Mouse (Mus musculus) heart, embryonic 14.5 days (tissue): ENCODE measurements around the gene Trim67. TPM values are rescaled to one million over a fixed set of nuclear protein-coding genes. Genes with fewer than 3 reads are reported as not detected.

Experiments used
- ATAC-seq: fragments of 200-750 bp; cut with Nextera tagmentation; 2 replicates; pipeline ENCODE4 v1.8.0; 2017; ENCODE audit warnings: low read depth, moderate TSS enrichment; ENCODE audit not compliant: insufficient number of reproducible peaks, insufficient read depth, low FRiP score
- H3K27ac ChIP-seq, 2 experiments: fragments of 200-500 bp in 1 of 2; fragments of 300-500 bp in 1 of 2; sonication (generic) in 1 of 2; replicated peaks in 1 of 2; 2 replicates each; pipeline ENCODE4 v1.5.1; 2012 to 2014; ENCODE audit warnings: low read depth in 2 of 2, low read length in 2 of 2, control low read depth in 1 of 2, mild to moderate bottlenecking in 1 of 2, mixed read lengths in 1 of 2; ENCODE audit not compliant: control insufficient read depth in 1 of 2, insufficient read depth in 1 of 2
- H3K27me3 ChIP-seq: fragments of 300-500 bp; sonication (generic); 2 replicates; pipeline ENCODE4 v1.6.1; 2014; ENCODE audit warnings: mild to moderate bottlenecking, low read length, control low read depth; ENCODE audit not compliant: control insufficient read depth, insufficient read depth
- H3K36me3 ChIP-seq: fragments of 300-500 bp; sonication (generic); 2 replicates; pipeline ENCODE4 v1.6.1; 2014; ENCODE audit warnings: mild to moderate bottlenecking, control low read depth, low read length, mixed read lengths; ENCODE audit not compliant: control insufficient read depth, insufficient read depth
- H3K4me1 ChIP-seq, 2 experiments: fragments of 200-500 bp in 1 of 2; fragments of 300-500 bp in 1 of 2; sonication (generic) in 1 of 2; 2 replicates each; pipeline ENCODE4 v1.6.1; 2012 to 2014; ENCODE audit warnings: low read length in 2 of 2, control low read depth in 1 of 2, mixed read lengths in 1 of 2; ENCODE audit not compliant: control insufficient read depth in 2 of 2, insufficient read depth in 2 of 2
- H3K4me2 ChIP-seq: fragments of 300-500 bp; sonication (generic); 2 replicates; pipeline ENCODE4 v1.6.1; 2014; ENCODE audit warnings: mild to moderate bottlenecking, low read length
- H3K4me3 ChIP-seq, 2 experiments: fragments of 200-500 bp in 1 of 2; fragments of 300-500 bp in 1 of 2; sonication (generic) in 1 of 2; 2 replicates each; pipeline ENCODE4 v1.5.1; 2012 to 2014; ENCODE audit warnings: low read length in 2 of 2, mild to moderate bottlenecking in 2 of 2, control low read depth in 1 of 2, low read depth in 1 of 2, moderate library complexity in 1 of 2; ENCODE audit not compliant: control insufficient read depth in 1 of 2, insufficient read depth in 1 of 2
- H3K9ac ChIP-seq: fragments of 300-500 bp; sonication (generic); 2 replicates; pipeline ENCODE4 v1.6.1; 2014; ENCODE audit warnings: mild to moderate bottlenecking, low read length
- H3K9me3 ChIP-seq: fragments of 300-500 bp; sonication (generic); 2 replicates; pipeline ENCODE4 v1.6.1; 2016; ENCODE audit warnings: low read length, control low read depth; ENCODE audit not compliant: control insufficient read depth
- WGBS: fragments of 180-500 bp; shearing (Covaris S2); extraction: QIAGEN DNeasy Blood & Tissue Kit; methylation state at CpG from one replicate; pipeline ENCODE4 v1.1.7; 2014; 5-methylcytosine and 5-hydroxymethylcytosine counted together
- polyA plus RNA-seq: library from polyadenylated mRNA; unstranded; fragments of >200 nt; fragmentation: Nextera tagmentation; extraction: Ambion mirVana; gene quantifications from 2 replicates; pipeline ENCODE4 v1.2.1, GENCODE M21; 2014

Gene Trim67
- polyA plus RNA-seq, 1 experiment from 2014 or later, result 0.22 TPM

GRCm38 (mm10) chr8:124755481-124755880, 37.4 kb upstream of the Trim67 start:
- Histone ChIP-seq H3K4me1 (peaks cover 5 to 10% of the 10 kb centered on the region in 2 experiments; a peak in 3 of 4 replicates), H3K4me2 (no peak overlapping the region), H3K4me3 (no peak overlapping the region), H3K36me3 (no peaks in the 10 kb centered on the region), H3K27ac (no peak overlapping the region), H3K9me3 (no peaks in the 10 kb centered on the region), H3K27me3 (peaks cover 28% of the 10 kb centered on the region), H3K9ac (no peak overlapping the region)
- WGBS, result 80% methylated on average over 8 of the region's 8 CpGs
- no peak for ATAC-seq

- Histone ChIP-seq H3K4me3 (no peak overlapping the region), H3K4me2 (no peak overlapping the region), H3K27me3 (peaks cover 21% of the 10 kb centered on the region), H3K9me3 (no peaks in the 10 kb centered on the region), H3K27ac (no peak overlapping the region), H3K4me1 (peaks cover under 1 to 7% of the 10 kb centered on the region in 2 experiments; a peak in 3 of 4 replicates), H3K36me3 (no peaks in the 10 kb centered on the region), H3K9ac (no peak overlapping the region)
- WGBS, result 42% methylated on average over 2 of the region's 2 CpGs
- ATAC-seq, result no peak
Measured at GRCm38 (mm10) chr8:124756153-124756552, 36.7 kb upstream of the Trim67 start.

DNA sequence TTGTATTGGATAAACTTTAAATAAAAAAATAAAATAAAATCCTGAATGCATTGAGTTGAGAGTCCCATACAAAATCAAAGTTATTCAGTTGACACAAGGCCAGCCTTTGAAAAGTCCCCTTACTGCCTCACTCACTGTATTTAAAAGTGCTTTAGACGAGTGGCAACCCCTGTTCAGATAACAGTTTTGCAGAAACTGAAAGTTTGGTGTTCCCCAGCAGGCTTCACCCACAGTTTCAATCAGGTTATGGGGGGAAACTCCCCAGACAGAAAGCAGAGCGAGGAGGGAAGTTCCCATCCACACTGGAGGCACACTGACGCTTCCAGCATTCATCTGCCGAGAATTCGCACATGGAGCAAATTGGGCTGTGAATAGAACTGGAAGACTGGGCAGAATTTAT, 36.3 kb upstream of the Trim67 start:
- Histone ChIP-seq H3K4me3 (no peak overlapping the region), H3K9me3 (no peaks in the 10 kb centered on the region), H3K27me3 (peaks cover 21% of the 10 kb centered on the region), H3K9ac (no peak overlapping the region), H3K27ac (no peak overlapping the region), H3K36me3 (no peaks in the 10 kb centered on the region), H3K4me2 (no peak overlapping the region), H3K4me1 (peaks cover 0 to 5% of the 10 kb centered on the region in 2 experiments; a peak in 1 of 4 replicates)
- no peak for ATAC-seq
- 68% methylated on average over 5 of the region's 5 CpGs for WGBS

DNA sequence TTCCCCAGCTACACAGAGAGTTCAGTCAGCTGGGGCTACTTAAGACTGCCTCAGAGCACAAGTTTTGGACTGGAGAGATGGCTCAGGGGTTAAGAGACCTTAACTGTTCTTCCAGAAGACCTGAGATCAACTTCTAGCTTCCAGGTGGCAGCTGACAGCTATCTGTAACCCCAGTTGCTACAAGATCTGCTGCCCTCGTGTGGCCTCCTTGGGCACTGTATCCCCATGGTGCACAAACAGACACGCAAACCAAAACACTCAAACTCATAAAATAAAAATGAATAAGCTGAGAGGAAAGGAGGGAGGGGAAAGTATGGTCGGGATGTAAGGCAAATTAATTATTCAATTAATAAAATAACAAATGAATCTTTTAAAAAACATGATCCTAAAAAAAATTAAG, 34.3 kb upstream of the Trim67 start:
- 43% methylated on average over 3 of the region's 3 CpGs for WGBS
- Histone ChIP-seq H3K36me3 (no peaks in the 10 kb centered on the region), H3K4me3 (no peak overlapping the region), H3K9me3 (no peaks in the 10 kb centered on the region), H3K9ac (no peak overlapping the region), H3K4me2 (no peak overlapping the region), H3K27ac (no peak overlapping the region), H3K27me3 (peaks cover 6% of the 10 kb centered on the region; the same call in 1 of the 2 replicates), H3K4me1 (peaks cover 0 to 3% of the 10 kb centered on the region in 2 experiments; a peak in 1 of 4 replicates)
- ATAC-seq, result no peak

DNA sequence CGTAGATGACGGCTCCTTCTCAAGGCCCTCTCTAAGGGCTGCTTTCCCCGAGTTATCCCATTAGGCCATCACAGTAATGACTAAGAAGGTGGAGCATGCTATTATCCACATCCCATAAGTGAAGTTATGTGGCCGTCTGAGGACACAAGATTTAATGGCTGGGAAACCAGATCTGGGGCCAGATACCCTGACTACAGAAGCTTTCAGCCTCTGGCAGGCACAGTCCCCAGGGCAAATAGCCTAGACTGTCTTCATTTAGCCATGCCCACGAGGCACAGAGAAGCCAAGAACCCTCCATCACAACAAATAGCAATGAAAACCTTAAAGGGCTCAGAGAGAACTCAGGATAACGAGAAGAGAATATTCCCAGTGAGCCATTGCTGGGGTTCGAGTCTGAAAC, 29.8 kb upstream of the Trim67 start:
- Histone ChIP-seq H3K4me3 (no peak overlapping the region), H3K9me3 (no peaks in the 10 kb centered on the region), H3K4me1 (no peaks in the 10 kb centered on the region), H3K9ac (no peak overlapping the region), H3K4me2 (no peak overlapping the region), H3K27ac (no peak overlapping the region), H3K27me3 (no peaks in the 10 kb centered on the region), H3K36me3 (no peaks in the 10 kb centered on the region)
- 70% methylated on average over 7 of the region's 7 CpGs for WGBS
- ATAC-seq, result no peak

DNA sequence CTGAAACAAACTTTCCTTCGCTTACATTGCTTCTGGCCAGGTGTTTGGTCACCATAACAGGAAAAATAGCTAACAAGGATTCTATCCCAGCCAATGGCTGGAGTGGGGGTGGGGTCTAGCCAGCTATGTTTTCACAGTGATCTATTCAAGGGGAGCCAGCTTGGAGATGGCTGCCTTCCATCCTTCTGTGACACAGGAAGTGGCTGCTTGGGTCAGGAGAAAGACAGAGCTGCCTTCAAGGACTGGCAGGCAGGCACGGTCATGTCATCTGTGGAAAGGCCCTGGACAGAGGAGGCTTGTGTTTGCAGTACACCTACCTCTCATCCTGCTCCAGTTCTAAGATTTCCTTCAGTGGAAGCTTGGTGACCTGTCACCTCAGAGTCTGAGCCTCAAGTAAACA, 20.5 kb upstream of the Trim67 start:
- ATAC-seq, result no peak
- no peaks in the 10 kb centered on the region for H3K9me3 ChIP-seq
- no peak overlapping the region for H3K4me3 ChIP-seq
- H3K9ac ChIP-seq, result no peak overlapping the region
- H3K36me3 ChIP-seq, result no peaks in the 10 kb centered on the region
- H3K27ac ChIP-seq, result peak overlapping the region in 1 of 2 experiments; percentile 30; a peak in 1 of 4 replicates
- H3K4me1 ChIP-seq, result peaks cover 8 to 10% of the 10 kb centered on the region in 2 experiments; a peak in 3 of 4 replicates
- H3K27me3 ChIP-seq, result no peaks in the 10 kb centered on the region
- 61% methylated on average over 2 of the region's 2 CpGs for WGBS
- H3K4me2 ChIP-seq, result no peak overlapping the region

GRCm38 (mm10) chr8:124775695-124776094, 17.2 kb upstream of the Trim67 start:
- Histone ChIP-seq H3K27ac (no peak overlapping the region), H3K9me3 (no peaks in the 10 kb centered on the region), H3K36me3 (no peaks in the 10 kb centered on the region), H3K4me1 (peaks cover 15 to 22% of the 10 kb centered on the region in 2 experiments), H3K4me3 (no peak overlapping the region), H3K27me3 (no peaks in the 10 kb centered on the region), H3K4me2 (peak overlapping the region; percentile 47; the same call in 1 of the 2 replicates), H3K9ac (no peak overlapping the region)
- no peak for ATAC-seq
- WGBS, result 14% methylated on average over 16 of the region's 16 CpGs

DNA sequence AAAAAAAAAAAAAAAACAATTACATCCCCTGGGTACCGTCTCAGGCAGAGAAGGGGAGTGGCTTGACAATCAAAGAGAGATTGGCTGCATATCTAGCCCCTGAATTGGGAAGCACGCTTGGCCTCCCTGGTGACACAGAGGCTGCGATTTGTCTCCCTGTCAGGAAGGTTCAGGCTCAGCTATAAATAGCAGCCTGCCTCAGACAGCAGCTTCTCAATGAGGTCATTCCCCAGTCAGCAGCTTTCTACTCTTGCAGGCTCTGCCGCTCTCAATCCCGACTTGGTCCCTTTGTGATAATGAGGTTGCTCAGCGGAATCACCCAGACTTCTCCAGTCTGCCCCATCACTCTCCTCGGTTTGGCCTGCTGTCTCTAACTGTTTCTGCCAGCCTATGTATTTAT, 12.7 kb upstream of the Trim67 start:
- Histone ChIP-seq H3K27me3 (no peaks in the 10 kb centered on the region), H3K4me1 (peaks cover 20 to 26% of the 10 kb centered on the region in 2 experiments), H3K4me3 (no peak overlapping the region), H3K9ac (peak overlapping the region; percentile 46), H3K9me3 (no peaks in the 10 kb centered on the region), H3K36me3 (no peaks in the 10 kb centered on the region), H3K27ac (peak overlapping the region; percentile 90 to 91), H3K4me2 (peak overlapping the region; percentile 37)
- under 1% methylated on average over 7 of the region's 7 CpGs for WGBS
- peak; percentile 85 for ATAC-seq
